Mouse (Mus musculus) olfactory bulb, adult 2 months (tissue): ENCODE results near the gene Resf1.

ENCODE experiments used
- CTCF ChIP-seq: fragments of 200-500 bp; IDR thresholded peaks from 2 replicates; pipeline ENCODE4 v1.5.1; 2012; ENCODE audit warnings: low read depth, mild to moderate bottlenecking, low read length, moderate library complexity; ENCODE audit not compliant: insufficient read depth
- POLR2A ChIP-seq: fragments of 200-500 bp; IDR thresholded peaks from 2 replicates; pipeline ENCODE4 v1.6.1; 2012; ENCODE audit warnings: mild to moderate bottlenecking, low read depth, low read length, moderate library complexity; ENCODE audit not compliant: insufficient read depth

DNA sequence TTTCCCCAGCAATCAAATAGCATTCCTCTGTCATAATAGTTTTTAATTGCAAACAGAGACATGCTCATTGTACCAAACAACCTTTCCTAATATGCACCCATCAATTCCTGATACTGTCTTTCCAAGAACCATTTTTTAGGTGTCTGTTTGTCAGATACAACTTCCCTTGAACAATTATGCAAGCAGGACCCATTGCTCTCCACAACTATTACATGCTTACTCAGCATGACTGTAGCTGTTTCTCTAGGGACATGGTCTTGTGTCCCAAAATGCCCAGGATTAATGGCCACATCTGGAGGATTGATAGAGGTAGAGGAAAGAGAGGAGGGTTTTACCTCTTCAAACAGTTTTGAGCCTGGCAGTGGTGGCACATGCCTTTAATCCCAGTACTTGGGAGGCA, 35.2 kb downstream of the Resf1 start:
- no peak for TF ChIP-seq CTCF
- TF ChIP-seq POLR2A, result no peak
